Mouse (Mus musculus) adrenal gland, postnatal 36 days (tissue): ENCODE data around the gene Plpp4. TPM values are rescaled to one million over a fixed set of nuclear protein-coding genes. Genes with fewer than 3 reads are reported as not detected.

ENCODE experiments used
- DNase-seq, 2 experiments: peaks; one replicate each; pipeline ENCODE4 v3.0.0; 2021; ENCODE audit warnings: mixed read lengths in 1 of 2
- long read RNA-seq, 2 experiments: library from polyadenylated mRNA; stranded (forward); transcript quantifications; one replicate each; pipeline ENCODE4 v2.0.0; 2021; ENCODE audit warnings: borderline sequencing depth in 2 of 2
- total RNA-seq, 2 experiments: library from RNA; stranded (reverse); gene quantifications; 2 replicates each; pipeline ENCODE4 v1.2.3; 2021

Plpp4 gene
- total RNA-seq, result not detected
- long read RNA-seq, experiment 1, partial matches to known transcripts, result 1 of 1 reads
- long read RNA-seq, experiment 1, other reads (novel, unspliced or antisense), result 0 of 1 reads
- long read RNA-seq, experiment 2, result 0 reads

DNA sequence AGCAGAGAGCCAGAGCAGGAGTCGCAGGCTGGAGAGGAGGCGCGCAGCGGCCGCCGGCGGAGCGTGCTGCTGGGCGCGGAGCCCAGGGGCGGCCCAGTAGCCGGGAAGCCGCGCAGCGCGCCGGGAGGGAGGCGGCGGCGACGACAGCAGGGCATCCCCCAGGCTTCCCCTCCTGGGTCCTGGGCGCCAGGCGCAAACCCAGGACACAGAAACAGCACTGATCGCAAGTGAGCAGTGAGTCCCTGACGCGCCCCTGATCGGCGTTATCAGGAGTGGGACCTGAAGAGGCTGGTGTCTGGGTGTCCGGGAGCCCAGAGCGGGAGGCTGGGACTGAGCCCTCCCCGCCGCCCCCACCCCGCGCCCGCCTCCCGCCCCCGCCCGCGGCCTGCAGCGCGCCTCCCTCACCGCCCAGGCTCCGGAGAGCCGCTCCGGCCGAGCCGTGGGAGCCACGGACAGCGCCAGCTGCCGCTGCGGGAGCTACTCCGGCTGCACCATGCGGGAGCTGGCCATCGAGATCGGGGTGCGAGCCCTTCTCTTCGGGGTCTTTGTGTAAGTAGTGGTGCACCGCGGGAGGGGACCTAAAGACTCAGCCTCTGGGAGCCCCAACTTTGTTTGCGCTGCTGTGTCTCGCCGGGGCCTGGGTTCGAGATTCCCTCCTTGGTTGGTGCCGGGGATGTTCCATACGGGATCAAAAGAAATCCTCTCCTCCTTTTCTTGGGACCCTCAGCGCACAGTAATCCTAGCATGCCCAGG is at the start of gene Plpp4:
Gene Plpp4, plus strand, starts transcription at position 411 of the 753 bp plus-strand sequence.
- peak; percentile 25 to 33 for DNase-seq

DNA sequence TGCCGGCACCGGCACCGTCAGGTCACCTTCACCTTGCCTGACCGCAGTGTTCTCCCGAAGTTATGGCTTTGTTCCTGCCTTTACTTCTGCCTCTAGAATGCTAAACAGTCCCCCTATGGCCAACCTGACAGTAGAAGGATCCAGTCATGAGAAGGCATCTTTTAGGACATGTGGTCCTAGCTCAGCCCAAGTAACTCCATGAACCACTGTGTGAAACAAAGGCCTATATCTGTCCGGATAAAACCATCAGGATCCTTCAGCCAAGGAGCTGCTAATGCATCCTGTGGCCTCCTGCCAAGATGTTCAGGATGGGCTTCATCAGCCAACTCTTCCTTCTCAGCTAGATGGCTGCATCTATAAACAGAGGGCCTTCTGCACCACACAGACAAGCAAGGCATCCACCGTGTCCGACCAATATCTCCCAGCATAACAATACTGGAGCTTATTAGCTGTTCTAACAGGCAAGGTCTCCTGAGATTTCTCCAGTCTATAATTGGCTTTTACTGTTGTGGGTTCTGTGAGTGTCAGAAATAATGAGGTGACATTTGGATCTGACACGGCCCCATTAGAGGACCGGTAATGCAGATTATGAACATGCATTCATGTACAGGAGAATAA is 40.8 kb upstream of the Plpp4 start:
- no peak for DNase-seq

DNA sequence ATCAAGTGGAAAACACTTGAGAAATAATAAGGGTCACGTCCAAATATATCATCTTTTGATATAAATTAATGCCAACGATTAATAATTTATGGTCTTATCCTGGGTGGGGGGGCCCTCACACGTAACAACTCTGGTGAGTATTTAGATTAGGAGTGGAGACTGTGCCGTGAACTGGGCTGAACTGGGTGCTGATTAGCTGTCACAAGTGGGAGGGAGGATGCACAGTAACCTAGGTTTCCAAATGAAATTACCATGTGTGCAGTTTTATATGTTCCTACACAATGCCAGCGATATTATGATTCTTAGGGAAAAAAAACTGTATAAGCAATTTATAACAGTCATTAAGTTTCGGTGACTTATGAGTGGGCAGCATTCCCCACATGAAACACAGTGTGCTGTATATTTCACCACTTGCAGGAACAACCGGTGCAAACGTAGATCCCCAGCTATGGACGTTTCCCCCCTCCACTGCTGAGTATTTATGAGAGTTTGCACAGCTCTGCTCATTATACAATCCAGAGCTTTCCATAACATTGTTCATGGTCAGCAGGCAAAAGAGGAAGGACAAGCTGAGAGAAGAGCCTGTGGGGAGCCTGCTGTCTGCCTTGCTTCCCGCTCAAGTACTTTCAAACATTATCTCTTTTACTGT is 40.2 kb upstream of the Plpp4 start:
- DNase-seq, result no peak

DNA sequence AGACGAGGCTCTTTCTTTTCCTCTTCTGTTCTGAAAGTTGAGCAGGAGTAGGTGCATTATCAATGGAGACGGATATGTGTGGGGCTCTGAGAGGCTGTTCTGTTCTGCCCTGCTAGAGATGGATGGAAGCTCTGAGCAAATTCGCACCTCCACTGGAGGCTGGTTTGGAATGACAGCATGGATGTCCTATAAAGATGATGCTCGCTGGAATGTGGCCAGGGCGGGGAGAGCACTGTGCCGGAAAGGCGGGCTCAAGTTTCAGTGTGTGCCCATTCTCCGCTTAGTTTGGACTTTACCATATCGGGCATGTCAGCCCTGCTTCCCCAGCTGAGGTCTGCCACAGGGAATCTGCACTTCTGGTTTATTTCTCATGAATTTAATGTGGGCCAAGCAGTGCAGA is 35.9 kb upstream of the Plpp4 start:
- DNase-seq, result no peak

DNA sequence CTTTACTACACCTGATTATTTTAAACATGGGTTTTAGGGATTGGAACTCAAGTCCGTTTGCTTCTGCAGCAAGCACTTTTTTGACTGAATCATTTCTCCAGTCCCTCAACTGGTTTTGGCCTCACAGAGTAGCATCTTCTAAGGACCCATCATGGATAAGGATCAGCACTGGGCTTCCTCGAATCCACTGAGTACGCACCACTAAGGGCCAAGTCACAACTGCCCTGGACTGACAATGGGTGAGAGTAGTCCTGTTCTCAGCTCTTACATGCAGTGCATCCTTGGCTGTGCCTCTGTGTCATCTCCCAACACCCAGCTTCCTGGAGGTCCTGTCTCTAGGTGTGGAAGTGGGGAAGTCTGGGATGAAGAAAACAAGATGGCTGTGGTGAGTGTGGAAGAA is 35.2 kb upstream of the Plpp4 start:
- no peak for DNase-seq

DNA sequence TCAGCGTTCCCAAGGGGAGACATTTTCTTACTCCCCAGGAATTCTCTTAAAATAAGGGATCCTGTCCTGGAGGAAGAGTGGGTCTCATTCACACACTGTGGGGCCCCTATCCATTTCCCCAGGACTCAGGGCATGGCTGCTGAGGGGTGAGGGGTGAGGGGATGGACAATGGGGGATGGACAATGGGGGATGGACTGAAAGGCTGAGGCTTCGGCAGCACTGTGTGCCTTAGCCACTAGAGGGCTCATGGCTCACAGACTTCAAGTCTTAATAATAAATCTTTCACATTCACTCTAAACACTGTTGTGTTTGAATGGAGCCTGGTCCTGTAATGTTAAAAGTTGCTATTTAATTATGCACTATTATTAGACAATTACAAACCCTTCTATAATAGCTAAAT is 21.4 kb upstream of the Plpp4 start:
- peak; percentile 5 to 31 for DNase-seq

DNA sequence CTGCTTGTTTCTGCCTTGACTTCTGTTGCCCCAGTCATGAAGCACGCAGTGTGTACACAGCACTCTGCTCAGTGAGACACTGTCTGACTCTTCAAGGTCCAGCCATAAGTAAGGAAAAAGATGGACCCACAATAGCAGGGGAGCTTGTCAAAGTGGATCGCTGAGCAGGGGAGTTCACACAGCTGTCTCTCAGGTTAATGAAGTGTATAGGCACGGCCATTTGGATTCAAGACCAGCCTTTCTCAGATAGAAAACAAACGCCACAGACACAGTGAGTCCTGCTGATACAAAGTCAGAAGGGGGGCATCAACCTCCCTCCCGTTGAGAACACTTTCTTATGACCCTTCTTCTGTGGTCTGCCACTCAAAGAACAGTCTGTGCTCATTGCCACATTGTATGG is 20.8 kb upstream of the Plpp4 start:
- no peak for DNase-seq

DNA sequence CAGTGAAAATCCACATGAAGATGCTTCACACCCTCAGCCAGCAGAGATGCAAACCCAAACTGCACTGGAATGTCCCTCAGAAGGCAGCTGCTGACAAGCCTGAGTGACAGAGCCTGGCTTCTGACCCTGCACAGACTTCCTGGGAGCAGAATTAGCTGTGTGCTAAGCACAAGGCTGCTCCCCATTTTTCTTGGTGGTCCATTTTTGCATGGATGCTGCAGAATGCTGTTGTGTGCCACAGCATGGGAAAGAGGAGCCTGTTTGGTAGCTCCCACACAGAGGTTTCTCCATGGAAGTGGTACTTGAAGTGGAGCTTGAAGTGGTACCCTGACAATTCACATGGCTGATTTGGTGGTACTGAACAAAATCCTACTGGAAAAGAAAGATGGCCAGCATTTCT is 5.8 kb upstream of the Plpp4 start:
- DNase-seq, result no peak

DNA sequence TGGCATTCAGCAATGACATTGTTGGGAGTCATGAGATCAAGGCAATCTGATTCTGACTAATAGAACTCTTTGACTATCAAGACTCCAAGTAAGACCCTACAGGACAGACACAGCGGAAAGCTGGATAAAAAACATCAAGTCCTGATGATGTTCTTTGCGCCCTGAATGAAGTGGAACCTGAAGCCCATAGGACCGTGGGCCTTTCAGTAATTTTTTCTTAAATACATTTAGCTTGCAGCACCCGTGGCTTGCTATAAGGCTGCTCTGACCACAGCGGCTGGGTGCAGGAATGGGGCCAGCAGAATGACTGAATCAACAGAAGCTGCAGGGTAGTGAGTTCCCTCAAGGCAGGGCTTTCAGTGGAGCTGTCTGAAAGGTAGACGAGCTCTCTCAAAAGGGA is 3.4 kb upstream of the Plpp4 start:
- DNase-seq, result no peak

DNA sequence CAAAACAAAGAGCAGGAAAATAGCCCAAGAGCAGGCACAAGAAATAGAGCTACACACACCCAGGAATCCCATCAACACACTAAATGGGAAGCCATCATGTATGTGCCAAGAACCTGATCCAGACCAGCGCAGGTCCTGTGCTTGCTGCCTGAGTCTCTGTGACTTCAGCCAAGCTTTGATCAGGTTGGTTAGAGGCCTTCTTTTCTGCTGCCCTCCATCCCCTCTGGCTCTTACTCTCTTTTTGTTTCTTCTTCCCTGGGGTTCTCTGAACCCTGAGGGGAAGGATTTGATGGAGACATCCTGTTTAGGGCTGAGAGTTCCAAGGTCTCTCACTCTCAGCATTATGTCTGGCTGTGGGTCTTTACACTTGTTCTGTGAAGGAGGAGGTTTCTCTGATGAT is 2.7 kb upstream of the Plpp4 start:
- no peak for DNase-seq

DNA sequence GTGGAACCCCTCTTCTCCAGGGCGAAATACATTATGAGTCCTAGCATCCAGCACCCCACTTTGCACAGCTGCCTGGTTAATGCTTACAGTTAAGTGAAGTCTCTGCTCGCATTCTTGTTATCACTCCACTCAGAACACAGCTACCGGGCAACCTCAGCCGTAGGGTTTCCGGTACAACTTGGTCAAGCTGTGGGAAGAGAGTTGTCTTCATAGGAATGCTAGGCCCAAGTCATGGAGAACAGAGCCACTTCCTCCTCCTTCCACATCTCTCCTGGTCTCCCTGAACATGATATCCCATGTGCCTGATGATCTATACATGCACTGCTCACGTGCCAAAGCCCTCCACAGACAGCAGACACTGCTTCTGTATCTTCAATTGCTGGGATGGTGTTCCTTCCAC is 1.4 kb upstream of the Plpp4 start:
- no peak for DNase-seq

DNA sequence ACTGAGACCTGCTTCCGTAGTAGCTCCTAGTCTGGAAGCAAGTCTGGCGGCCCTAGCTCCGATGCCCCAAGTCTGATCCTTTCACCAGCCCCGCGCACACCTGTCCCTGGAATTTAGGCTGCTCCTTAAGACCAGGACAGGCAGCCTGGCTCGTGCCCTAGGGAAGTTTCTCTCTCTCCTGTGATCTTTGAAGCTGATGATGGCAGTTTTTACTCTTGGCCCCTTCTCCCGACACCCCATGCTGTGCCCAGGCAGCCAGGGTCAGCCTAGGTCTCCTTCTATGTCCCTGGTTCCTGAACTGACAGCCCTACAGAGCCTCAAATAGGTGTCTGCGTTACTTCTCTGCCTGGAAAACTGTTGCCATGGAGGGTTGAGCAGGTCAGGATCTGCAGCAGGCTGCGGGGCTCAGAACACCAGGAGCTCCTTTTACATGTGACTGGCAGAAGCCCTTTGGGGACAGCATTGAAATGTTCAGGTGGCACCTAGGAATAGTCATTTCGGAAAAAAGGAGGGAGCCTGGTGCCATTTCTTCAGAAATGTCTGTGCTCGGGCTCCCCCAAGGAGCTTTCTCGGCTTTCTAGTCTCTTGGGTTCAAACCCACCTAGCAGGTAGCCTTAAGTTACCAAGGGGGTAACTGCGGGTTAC is 665 bp downstream of the Plpp4 start:
- DNase-seq, result no peak

DNA sequence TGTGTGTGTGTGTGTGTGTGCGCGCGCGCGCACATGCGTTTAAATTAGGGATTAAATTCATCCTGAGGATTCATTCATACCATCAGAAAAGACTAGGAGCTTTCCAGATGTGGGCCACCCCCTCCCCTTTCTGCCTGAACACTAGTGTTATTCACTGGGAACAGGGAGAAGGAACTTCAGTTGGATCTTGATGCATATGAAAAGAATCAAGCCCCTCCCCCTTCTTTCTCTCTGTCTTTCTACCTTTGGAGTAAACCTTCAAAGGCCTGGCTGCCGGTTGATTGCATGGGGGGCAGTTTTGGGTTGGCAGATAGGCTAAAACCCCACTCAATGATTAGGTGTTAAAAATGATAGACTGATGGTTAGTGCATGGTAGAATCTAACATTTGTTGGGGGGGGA is 1.5 kb downstream of the Plpp4 start:
- no peak for DNase-seq

DNA sequence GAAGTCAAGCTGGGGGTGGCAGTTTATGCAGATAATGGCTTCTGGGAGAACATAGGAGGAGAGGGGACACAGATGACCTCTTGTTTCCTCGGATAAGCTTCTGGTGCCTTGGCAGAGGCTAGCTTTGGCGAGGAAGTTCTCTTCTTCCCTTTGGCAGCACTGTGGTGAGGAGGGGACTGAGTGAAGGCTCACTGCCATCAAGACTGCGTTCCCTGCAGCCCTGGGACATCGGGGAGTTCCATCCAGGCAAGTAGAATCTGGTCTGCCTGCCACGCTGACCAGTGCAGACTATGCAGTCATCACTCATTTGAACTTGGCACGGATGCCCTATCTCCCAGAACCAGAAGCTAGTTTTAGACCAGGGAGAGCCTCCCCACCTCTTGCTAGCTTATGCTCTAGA is 2.4 kb downstream of the Plpp4 start:
- no peak for DNase-seq

DNA sequence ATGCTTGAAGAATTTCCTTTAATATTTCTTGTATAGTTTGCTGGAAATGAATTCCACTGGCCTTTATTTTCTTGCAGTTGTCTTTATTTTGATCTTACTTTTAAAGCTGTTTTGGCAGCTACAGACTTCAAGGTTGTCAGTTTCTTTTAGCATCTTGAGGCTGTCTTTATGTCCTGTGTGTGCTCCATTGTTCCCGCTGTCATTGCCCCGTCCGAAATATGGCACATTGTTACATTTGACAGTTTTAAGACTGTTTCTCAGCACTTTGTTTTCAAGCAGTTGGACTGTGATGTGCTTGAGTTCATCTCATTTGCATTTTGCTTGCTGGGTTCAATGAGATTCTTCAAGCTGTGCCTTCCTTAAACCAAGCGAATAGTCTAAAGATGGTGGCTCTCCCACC is 17.0 kb downstream of the Plpp4 start:
- DNase-seq, result no peak

DNA sequence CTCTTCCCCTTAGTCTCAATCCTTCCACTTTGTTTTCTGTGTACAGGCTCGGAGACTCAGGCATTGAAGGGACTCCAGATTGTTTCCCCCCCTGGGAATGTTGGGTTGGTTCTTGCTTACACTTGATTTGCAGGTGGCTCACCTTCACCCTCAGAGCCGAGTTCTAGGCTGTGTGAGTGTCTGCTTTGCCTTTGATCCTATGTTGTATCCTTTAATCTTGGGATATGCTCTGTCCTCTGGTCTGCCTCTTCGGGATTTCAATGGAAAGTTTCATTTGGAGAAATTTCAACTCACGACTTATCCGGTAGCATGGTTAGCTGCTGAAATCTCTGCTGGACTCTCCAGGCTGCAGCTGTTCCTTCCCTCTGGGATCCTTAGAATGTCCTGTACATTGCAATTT is 17.9 kb downstream of the Plpp4 start:
- DNase-seq, result no peak

DNA sequence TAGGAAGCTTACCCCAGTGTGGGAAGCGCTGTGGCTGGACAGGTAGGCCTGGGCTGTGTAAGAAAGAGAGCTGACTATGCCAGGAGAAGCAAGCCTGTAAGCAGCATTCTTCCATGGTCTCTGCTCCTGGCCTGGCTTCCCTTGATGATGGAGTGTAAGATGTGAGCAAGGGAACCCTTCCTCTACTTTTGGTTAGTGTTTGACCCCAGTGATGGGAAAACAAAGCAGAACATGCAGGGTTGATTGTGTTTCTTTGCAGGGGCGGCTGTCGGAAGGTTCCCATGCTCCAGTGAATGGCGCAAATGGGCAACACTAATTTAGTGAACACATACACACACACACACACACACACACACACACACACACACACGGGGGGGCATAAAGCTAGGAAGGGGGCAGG is 20.9 kb downstream of the Plpp4 start:
- no peak for DNase-seq

DNA sequence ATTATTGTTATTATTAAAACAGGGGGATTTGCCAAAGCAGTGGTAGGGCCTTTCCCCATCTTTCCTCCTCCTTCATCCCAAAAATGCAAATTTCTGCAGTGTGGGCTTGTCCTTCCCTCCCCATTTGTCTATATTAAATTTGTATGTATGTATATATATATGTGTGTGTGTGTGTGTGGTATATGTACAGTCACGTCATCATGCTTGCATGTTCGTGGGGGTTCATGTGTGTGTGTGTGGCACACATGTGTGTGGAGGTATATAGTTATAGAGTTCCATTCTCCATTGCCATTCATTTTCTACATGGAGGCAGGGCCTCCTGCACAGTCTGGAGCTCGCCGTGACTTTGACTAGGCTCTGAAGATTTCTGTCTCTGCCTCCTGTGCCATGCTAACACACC is 22.0 kb downstream of the Plpp4 start:
- no peak for DNase-seq

DNA sequence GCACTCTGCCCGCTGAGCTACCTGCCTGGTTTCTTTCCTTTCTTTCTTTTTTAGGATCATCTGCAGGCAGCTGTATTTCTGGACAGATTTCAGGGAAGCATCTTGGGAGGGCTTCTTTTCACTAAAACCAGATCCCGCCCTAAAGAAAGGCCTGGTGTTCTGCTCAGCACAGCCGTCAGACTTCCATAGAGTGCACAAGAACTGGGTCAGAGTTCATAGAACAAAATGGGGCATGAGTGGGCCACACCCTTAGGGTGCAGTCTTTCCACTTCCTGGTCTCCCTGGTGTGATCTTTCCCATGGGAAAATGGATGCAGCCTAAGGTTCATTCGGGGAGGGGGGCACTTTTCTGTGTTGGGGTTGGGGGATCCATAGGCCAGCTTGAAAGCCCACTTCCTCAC is 22.4 kb downstream of the Plpp4 start:
- DNase-seq, result no peak

DNA sequence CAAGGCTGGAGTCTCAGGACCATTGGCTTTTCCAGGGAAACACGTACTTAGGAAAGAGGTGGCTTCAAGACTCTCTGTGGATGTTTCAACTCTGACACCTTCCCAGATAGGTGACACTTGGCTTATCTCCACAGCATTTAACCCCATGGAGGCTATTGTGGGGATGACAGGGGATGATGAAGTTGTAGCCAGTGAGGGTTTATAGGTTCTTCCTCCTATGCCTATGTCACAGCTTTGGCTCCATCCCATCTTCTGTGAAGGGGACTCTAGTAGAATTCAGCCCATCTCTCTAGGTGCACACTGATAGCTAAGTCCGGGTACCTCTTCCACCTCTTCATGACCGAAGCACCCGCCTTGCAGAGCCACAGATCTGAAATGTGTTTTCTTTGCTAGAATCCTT is 25.1 kb downstream of the Plpp4 start:
- no peak for DNase-seq

DNA sequence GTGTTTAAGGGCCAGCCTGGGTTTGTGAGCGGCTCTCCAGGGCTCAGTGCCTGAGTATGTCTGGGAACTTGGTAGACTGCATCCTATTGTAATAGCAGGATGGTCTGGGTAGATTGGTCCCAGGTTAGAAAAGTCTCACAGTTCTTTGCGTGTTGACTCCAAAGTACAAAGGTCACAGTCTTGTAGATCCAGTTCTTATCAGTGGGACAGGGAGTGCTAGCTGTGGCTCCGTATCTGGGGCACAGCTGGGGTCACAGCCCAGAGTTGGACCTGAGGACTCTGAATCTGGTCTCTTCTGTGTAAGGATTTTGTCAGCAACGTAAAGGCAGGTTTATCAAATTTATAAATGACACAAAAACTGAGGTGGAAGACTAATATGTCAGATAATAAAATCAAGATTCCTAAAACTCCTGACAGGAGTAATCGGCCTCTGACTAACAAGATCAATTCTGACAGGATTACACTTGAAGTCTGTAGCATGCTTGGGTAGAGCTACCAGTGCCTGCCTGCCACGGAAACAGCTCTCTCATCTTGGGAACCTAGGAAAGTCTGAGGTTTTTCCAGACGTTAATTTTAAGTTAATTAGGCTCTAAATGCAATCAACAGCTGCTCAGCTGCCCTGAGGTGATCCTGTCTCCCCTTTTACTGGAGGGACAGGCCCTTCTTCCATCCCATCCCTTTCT is 28.5 kb downstream of the Plpp4 start:
- no peak for DNase-seq

DNA sequence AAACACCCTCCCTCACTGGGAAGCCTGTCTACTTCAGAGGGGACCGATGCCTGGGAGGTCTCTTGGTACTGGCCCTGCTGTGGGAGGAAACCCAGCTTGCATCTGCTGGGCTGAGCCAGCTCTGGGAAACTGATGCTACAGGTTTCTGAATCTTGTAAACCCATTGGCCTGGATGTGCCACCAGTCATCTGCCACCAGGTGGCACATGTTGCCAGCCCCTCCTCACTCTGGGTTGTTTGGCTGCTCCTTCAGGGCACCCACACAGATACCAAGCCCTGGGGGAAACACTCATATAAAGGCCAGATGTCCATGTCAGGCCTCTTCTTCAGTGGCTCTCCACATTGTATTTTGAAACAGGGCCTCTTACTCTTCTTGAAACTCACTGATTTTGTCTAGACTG is 36.4 kb downstream of the Plpp4 start:
- peak in 1 of 2 experiments; percentile 8 for DNase-seq
